Mouse (Mus musculus): ENCODE data around the gene Lcmt2.

Gene Lcmt2

GRCm38 (mm10) chr2:121140018-121140882 is at the start of gene Lcmt2, which contains the start of gene Adal:
Gene Lcmt2, minus strand, starts transcription at chr2:121140653.
Gene Adal, plus strand, starts transcription at chr2:121140428.
- in situ Hi-C loops (cut with MboI; ENCODE audit: low sequenced_read_pairs): no loop called here

- in situ Hi-C loops (cut with MboI; ENCODE audit: low sequenced_read_pairs): loop anchor here (25.0 kb wide), 1 partner anchor 199 kb away; the partner anchor contains the start of gene Strc
Measured at GRCm38 (mm10) chr2:121188530-121188929, 48.1 kb upstream of the Lcmt2 start.

GRCm38 (mm10) chr2:121184142-121184541 is 43.7 kb upstream of the Lcmt2 start:
- in situ Hi-C loops (cut with MboI; ENCODE audit: low sequenced_read_pairs): loop anchor here (25.0 kb wide), 1 partner anchor 203 kb away; the partner anchor contains the start of gene Strc

GRCm38 (mm10) chr2:121183431-121183830 is 43.0 kb upstream of the Lcmt2 start:
- in situ Hi-C loops (cut with MboI; ENCODE audit: low sequenced_read_pairs): loop anchor here (25.0 kb wide), 1 partner anchor 204 kb away; the partner anchor contains the start of gene Strc

GRCm38 (mm10) chr2:121178828-121179479 is 38.5 kb upstream of the Lcmt2 start:
- in situ Hi-C loops (cut with MboI; ENCODE audit: low sequenced_read_pairs): loop anchor here (25.0 kb wide), 1 partner anchor 208 kb away; the partner anchor contains the start of gene Strc

GRCm38 (mm10) chr2:121170980-121171742 is 30.7 kb upstream of the Lcmt2 start, which contains the start of gene Zscan29:
Gene Zscan29, minus strand, starts transcription at chr2:121171125.
- in situ Hi-C loops (cut with MboI; ENCODE audit: low sequenced_read_pairs): no loop called here

GRCm38 (mm10) chr2:121170481-121170971 is 30.1 kb upstream of the Lcmt2 start, which contains the start of gene Tubgcp4:
Gene Tubgcp4, plus strand, starts transcription at chr2:121170654.
- in situ Hi-C loops (cut with MboI; ENCODE audit: low sequenced_read_pairs): no loop called here

GRCm38 (mm10) chr2:121169902-121170301 is 29.4 kb upstream of the Lcmt2 start:
- in situ Hi-C loops (cut with MboI; ENCODE audit: low sequenced_read_pairs): no loop called here

GRCm38 (mm10) chr2:121169173-121169572 is 28.7 kb upstream of the Lcmt2 start:
- in situ Hi-C loops (cut with MboI; ENCODE audit: low sequenced_read_pairs): no loop called here

GRCm38 (mm10) chr2:121153100-121153499 is 12.6 kb upstream of the Lcmt2 start:
- in situ Hi-C loops (cut with MboI; ENCODE audit: low sequenced_read_pairs): no loop called here

GRCm38 (mm10) chr2:121149679-121150078 is 9.2 kb upstream of the Lcmt2 start:
- in situ Hi-C loops (cut with MboI; ENCODE audit: low sequenced_read_pairs): no loop called here

GRCm38 (mm10) chr2:121142415-121142814 is 2.0 kb upstream of the Lcmt2 start:
- in situ Hi-C loops (cut with MboI; ENCODE audit: low sequenced_read_pairs): no loop called here

- in situ Hi-C loops (cut with MboI; ENCODE audit: low sequenced_read_pairs): no loop called here
Measured at GRCm38 (mm10) chr2:121141216-121142035, 973 bp upstream of the Lcmt2 start.

GRCm38 (mm10) chr2:121139266-121140017 is 1.0 kb downstream of the Lcmt2 start:
- in situ Hi-C loops (cut with MboI; ENCODE audit: low sequenced_read_pairs): no loop called here

GRCm38 (mm10) chr2:121137371-121137770 is 3.1 kb downstream of the Lcmt2 start:
- in situ Hi-C loops (cut with MboI; ENCODE audit: low sequenced_read_pairs): no loop called here

GRCm38 (mm10) chr2:121132822-121133221 is 7.6 kb downstream of the Lcmt2 start:
- in situ Hi-C loops (cut with MboI; ENCODE audit: low sequenced_read_pairs): no loop called here

GRCm38 (mm10) chr2:121128865-121129620 is 11.4 kb downstream of the Lcmt2 start:
- in situ Hi-C loops (cut with MboI; ENCODE audit: low sequenced_read_pairs): no loop called here

- in situ Hi-C loops (cut with MboI; ENCODE audit: low sequenced_read_pairs): no loop called here
Measured at GRCm38 (mm10) chr2:121127536-121127935, 12.9 kb downstream of the Lcmt2 start.

Data from CH12F3 (cell line).